Mouse (Mus musculus): ENCODE results near the gene Rps28. TPM values are rescaled to one million over a fixed set of nuclear protein-coding genes. Genes with fewer than 3 reads are reported as not detected.

Rps28 gene
- total RNA-seq, 1 experiment from 2014 or later = 1,448 TPM

DNA sequence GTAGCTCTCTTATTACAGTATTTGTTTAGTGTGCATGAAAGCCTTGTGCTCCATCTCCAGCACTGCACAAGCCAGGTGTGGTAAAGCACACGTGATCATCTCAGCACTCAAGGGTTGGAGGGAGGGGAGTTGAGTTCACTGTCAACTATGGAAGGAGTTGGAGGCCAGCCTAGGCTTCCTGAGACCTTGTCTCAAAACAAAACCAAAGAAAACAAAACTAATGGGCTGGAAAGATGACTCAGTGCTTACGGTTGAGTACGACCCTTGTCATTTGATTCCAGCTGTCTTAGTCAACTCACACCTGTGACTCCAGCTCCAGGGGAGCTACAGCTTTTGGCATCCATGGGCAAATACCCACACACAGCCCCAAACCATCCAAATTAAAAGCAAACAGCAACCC is 11.9 kb downstream of the Rps28 start:
- no peak for DNase-seq

DNA sequence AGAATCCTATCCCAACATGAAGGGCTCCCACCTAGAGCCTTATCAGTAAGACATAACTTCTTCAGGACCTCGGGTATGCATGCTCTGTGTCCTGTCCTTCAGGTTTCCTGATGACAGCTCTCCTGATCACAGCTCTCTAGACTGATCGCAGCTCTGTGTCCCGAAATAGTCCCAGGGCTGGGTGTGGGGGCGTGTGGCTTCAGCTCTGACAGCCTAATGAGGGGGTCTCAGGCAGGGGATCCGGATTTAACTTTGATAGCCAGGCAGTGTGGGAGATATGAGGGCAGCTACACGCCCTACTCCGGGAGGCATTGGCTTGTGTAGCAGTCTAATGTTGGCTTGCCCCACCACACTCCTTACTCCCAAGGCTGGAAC is 13.2 kb downstream of the Rps28 start:
- no peak for DNase-seq

DNA sequence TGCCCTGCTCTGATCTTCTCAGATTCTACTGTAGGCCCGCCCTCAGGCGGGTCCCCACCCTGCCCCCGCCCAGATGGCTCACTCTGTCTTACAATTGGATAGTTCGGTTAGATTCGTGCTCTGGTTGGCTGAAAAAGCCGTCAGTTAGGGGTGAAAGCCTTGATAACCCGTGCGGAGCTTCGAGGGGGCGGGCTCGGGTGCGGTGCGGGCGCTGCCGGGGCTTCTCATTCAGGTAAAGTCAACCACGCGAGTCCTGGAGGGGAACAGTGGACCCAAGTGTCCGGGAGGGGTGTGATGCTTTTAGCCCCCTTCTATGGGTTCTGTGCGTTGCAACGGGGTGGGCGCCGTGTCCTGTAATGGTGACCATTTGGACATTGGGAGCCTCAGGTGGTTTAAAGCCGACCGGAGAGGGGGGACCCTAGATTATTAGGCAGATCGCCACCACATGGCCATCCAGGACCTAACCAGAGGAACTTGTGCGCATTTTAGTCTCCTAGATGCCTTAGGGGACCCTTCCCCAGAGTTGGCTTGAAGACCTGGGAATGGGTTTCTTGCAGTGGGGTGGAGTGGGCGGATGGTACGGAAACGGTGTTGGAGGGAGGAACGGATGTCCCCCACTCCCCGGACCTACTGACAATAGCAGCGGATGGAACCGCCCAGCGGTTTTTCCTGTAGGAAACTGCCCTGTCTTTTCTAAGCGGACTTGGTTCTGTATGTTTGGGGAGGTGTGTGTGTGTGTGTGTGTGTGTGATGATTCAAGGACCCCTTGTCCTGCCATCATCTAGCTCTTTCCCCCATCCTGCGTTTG is 13.8 kb downstream of the Rps28 start, which contains the start of gene Kank3:
Kank3 (plus strand) TSS at position 186 of the 808 bp plus-strand sequence.
- DNase-seq = peak; percentile 93

DNA sequence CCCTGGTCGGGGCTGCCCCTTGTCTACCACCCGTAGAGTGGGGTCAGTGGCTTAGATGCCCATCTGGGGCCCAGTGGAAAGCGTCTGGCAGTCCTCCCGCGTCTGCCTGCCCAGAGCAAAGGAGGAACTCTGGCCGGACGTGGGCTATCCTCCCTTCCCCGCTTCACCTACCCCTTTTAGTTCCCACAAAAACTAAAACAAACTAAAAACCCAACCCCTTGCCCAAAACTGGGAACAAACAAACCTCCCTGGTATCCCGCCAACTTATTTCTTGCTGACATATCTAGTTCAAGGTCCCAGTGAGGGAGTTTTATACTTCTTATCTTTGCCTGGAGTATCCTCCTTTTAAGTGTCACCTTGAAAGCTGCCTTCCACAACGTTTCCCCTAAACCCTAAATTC is 16.2 kb downstream of the Rps28 start:
- DNase-seq = no peak

DNA sequence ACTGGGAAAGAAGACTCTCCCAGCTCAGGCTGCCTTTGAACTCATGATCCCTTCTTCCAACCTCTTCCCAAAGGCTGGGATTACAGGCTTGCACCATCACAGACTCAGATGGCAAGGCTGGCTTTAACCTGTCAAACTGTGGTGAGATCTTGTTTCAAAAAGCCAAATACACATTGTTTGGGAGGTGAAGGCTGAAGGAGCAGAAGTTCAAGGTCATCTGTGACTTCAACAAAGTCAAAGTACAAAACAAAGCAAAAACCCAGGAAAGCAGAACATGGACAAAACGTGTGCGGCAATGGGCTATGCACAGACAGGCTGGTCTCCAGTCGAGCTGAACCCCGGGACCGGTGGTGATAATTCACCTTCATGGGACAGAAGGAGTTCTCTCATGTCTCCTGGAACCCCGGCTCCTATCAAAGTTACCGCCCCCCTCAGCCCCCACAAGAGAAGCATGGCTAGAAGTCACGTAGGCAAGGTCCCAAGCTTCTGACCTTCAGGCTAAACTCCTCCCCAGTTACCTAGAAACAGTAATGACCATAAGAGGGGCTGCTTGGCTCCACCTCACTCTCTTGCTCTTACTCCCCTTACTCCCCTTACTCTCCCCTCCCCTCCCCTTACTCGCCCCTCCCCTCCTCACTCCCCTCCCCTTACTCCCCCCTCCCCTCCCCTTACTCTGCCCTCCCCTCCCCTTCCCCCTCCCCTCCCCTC is 17.0 kb downstream of the Rps28 start:
- no peak for DNase-seq

DNA sequence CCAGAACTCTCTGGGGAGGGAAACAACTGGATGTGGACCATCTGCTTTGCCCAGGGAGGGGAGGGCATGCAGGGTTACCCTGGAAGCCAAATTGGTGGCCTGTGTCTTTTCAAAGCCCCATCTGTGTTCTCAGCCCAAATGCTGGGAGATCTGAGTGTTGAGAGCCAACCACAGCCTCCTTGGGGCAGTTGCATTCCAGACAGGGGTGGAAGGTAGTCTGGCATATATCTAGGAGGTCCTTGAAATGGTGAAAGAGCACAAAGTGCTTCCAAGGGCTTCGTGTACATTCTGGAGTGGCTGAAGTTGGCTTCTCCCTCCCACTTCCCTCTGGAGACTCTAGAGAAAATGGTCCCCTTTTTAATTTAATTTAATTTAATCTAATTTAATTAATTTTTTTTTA is 19.6 kb downstream of the Rps28 start:
- DNase-seq = no peak

DNA sequence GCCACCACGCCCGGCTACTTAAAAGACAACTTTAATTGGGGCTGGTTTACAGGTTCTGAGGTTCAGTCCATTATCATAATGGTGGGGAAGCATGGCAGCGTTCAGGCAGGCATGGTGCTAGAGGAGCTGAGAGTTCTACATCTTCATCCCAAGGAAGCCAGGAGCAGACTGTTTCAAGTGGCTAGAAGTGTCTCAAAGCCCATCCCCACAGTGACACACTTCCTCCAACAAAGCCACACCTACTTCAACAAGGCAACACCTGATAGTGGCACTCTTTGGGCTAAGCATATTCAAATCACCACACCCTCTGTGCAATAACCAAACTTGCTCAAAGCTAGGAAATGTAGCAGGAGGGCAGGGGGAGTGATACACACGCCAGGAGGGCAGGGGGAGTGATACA is 20.2 kb downstream of the Rps28 start:
- no peak for DNase-seq

DNA sequence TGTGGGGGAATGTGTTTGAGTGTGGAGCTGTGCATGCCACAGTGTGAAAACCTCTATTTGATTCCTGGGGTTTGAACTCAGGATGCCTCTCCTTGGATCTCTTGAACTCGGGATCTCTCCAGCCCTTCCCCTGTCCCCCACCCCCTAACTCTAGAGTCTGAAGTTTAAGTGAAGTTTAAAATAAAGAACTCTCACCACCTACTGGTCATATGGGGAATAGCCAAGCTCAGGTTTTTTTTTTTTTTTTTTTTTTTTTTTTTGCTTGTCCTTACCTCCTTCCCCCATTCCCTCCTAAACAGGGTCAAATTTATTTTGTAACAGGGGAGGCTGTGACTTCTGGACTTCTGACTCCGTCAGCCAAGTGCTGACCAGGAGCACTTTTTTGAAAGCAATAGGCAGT is 22.1 kb downstream of the Rps28 start:
- no peak for DNase-seq

DNA sequence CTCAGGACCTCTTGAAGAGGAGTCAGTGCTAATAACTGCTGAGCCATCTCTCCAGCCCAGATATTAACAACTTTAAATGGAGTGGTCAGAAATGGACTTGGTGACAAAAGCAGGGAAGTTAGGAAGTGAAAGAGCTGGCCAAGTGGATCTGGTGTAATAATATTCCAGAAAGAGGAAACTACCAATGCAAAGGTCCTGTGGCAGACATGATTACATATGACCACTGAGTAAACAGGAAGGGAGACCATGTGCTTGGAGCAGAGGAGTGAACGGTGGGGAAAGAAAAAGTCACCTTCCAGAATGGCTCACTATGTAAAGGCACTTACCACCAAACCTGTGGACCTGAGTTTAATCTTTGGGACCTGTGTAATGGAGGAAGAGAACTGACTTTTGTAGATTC is 25.1 kb downstream of the Rps28 start:
- no peak for DNase-seq

DNA sequence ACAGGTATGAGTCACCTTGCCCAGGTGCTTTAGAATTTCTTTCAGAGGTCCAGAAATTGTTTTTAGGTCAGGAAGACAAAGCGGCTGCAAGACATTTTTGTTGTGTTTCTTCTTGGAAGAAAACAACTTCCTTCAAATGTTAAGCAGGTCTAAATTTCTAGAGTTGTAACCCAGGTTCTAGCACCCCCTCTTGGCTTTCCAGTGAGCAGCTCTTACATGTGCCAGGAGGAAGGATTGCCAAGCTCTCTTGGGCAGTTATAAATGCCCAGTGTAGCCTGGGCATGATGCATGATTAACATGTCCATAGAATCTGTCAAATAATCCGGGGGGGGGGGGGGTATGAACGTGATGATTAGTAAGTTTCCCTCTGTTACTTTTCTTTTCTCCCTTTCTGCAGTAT is 26.1 kb downstream of the Rps28 start:
- no peak for DNase-seq

DNA sequence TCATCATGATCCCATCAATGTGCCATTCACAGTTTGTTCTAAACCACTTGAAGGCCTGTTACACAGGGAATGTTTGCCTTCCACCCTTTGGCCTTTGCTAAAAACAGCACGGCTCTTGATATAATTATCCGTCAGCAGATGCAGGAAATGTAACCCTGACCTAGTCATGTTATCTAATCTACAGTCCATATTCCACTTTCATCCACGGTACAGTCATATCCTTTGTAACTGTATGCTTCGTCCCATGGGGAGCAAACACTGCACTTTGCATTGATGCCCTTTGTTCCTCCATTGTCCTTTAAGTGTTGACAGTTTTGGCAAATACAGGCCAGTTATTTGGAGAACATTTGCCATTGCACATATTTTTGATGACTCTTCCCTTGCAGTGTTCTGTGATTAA is 35.6 kb downstream of the Rps28 start:
- no peak for DNase-seq

DNA sequence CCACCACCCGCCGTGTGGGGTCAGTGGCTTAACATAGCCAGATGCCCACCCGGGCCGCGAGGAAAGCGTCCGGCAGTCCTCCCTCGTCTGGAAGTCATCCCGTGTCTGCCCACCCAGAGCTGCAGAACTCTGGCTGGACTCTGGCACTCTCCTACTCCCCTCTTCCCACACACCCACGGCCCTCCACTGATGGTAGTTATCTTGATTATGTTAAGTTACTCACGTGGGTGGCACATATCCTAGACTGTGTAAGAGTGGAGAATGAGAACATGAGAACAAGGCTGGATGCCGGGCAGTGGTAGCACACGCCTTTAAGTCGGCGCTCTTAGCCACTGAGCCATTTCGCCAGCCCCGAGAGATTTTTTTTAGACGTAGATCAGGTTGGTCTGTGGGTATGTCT is 38.0 kb downstream of the Rps28 start:
- no peak for DNase-seq

DNA sequence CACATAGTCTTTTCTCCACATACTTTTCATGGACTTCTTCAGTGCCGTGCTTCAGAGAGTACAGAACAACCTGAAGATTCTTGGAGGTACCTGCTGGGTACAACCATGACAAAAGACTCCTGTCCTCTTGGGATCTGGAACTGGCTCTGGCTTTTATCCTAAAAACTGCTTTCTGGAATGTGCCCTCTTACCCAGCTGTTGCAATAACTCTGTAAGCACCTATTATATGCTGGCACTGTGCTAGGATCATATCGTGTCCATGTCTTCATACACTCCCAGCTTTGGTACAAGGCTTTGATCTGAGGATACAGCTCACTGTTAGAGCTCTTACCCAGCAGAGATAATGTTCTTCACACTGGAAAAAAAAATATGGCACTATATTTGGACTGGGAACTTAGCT is 39.4 kb downstream of the Rps28 start:
- DNase-seq = no peak

DNA sequence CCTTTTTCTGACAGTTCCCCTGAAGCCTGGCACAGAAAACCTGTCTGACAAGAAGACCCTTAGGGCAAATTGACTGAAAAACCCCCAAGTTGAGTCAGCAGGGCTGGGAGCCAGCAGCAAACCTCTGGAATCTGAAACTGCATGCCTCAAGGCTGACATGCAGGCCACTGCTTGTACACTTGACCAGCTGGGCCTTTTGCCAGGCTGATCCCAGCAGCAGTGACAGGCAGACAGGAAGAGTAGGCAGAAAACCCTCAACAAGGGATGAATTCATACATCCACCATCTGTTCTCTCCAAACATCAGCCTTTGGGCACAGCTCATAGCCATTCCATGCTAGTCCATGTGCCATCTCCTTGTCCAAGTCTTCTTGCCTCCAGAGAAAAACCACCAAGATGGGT is 41.0 kb downstream of the Rps28 start:
- peak; percentile 88 for DNase-seq

DNA sequence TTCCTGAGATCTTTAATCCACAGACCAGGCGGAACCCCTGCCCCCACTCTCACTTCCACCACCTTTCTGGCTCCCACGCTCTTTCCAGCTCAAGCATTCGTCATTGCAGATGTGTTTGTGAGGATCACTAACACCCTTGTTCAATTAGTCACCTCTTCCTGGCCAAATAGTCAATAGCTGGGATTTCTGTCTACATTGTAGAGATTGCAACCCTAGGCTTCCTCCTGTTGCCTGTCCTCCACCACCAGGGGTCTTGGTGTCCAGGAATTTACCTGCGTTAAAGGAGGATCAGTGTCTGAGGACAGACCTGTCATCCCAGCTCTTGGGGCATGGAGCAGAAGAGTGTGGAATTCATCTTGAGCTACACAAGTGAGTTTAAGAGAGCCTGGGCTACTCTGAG is 42.3 kb downstream of the Rps28 start:
- no peak for DNase-seq

DNA sequence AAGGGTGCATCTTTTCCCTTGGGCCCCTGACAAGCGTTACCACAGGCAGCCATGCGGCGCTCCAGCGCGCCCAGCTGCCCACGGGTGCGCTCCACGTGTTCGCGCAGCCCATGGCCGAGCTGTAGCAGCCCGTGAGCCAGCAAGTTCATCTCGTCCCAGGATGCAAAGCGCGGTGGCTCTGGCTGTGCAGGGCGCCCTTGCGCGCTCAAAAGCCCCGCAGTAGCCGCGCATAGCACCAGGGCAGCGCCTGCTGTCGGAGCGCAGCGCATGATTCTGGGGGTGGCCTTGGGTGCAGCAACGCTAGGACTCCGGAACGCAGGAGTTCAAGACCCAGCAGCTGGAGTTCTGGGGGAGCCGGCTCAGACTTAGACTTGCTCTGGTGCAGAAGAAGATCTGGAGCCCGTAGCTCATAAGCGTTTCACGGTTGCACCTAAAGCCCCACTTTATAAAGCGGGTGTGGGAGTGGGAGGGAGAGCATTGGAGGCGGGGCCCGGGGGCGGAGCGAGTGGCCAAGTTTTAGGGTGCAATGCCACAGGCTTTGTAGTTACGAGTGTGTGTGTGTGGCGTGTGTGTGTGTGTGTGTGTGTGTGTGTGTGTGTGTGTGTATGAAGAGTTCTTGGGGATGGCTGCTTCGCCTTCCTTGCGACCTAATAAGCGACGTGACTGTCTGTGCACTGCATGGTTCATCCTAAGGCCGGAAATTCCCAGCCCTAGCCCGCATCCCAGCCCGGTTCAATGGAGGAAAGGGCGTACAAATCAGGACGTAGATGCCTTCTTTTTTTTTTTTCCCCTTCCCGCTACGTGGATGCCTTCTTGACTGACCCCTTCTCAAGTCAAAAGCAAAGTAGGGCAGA is 43.0 kb downstream of the Rps28 start, which contains the start of gene Angptl4:
Angptl4 (minus strand) TSS at position 707 of the 854 bp plus-strand sequence.
- DNase-seq = peak; percentile 83

DNA sequence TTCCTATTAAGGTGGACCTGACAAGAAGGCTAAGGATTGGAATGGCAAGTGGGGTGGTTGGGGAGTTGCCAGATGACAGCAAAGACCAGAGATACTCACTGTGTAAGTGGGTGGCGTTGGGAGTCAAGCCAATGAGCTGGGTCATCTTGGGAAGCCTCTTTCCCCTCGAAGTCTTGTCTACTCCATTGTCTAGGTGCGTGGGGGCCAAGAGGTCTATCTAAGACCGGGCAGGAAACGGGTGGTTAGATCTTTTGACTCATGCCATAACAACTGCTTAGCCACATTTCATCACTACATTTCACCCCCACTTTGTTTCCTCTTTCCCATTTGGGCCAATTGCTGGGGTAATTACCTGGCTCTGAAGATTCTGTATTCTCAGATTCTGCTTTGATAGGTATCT is 43.9 kb downstream of the Rps28 start:
- peak; percentile 43 for DNase-seq

DNA sequence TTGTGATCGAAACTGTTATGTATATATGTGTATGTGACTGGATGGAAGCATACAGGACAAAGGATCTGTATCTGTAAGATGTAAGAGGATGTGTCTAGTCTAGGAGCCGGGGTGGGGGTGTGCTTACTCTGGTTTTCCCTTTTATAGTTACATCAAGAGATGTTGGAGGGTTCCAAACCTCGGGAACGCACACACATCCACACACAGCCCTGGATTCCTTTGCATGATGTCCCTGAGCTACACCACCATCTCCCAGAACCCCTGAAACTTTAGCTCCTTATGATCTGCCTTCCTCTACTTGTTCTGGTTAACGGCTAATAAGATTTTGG is 44.4 kb downstream of the Rps28 start:
- DNase-seq = no peak

DNA sequence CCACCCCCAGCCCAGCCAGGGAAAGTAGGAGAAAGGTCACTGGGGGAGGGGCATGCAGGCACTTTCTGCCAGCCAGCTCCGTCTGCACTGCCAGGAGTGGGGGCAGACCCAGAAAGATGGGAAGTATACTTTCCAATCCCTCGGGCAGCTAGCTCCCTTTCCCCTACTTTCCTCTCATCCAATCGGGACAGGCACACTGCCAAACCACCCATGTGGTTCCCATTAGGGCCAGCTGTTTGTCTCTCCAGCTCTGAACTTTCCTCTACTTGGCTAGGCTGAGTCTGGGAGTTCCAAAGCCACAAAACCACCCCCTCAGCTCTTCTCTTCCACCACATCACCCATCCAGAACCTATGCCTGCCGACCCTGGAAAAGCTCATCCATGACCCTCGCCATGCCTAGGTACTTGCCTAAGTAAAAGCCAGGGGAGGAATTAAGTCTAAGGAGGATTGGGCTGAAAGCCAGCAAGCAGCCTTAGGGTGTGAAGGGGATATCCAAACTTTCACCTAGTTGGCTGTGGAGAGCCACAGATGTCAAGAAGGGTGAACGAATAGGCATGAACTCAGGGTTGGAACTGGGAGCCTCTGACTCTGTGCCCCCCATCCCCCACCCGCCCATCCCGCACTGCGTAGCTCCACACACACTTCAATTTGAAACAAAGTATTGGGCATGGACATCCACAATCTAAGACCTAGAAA is 44.9 kb downstream of the Rps28 start:
- peak; percentile 85 for DNase-seq

DNA sequence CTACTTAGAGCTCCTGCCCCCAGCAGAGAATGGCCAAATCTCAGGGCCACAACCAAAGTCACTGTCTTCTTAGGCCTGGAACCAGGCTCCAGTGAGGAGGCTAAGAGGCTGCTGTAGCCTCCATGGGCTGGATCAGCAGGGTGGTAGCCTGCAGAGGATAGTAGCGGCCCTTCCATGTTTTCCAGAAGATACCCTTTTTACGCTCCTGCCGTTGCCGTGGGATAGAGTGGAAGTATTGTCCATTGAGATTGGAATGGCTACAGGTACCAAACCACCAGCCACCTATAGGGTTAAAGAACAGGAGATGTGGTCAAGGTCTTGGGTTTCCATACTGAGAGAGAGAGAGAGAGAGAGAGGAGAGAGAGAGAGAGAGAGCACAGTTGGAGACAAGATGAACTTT is 49.1 kb downstream of the Rps28 start:
- no peak for DNase-seq

DNA sequence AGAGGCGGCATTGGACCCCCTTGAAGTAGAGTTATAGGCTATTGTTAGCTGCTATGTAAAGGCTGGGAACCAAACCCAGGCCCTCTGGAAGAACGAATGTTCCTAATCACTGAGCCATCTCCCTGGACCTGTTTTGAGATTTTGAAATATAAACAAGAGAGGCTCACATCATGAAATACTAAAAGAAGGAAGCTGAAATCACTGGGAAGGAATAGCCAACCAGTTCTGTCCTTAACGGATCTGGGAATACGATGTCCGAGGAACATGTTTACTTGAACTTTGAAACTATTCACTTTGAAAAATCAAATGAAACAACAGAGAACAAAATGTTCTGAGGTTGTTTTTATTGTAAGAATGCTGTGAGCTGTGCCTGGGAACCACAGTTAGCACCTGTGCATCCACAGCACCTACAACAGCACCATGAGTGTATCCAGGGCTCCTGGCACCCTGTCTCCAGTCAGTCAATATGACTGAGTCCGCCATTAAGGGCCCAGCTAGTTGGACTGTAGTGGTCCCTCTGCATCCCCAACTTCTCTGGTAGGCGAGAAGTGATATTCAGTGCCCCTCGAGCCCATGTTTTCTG is 49.7 kb downstream of the Rps28 start:
- DNase-seq = no peak
